Mouse (Mus musculus) embryonic facial prominence, embryonic 14.5 days (tissue): Measurements from ENCODE around the gene Pfkfb3. TPM values are rescaled to one million over a fixed set of nuclear protein-coding genes. Genes with fewer than 3 reads are reported as not detected.
A peak's percentile ranks its signal among the peaks of the same experiment; 100 is the strongest.

Experiments
- ATAC-seq: fragments of 200-750 bp; cut with Nextera tagmentation; 2 replicates; pipeline ENCODE4 v1.8.0; 2017; ENCODE audit warnings: low read depth, moderate number of reproducible peaks, moderate TSS enrichment
- DNase-seq: peaks from one replicate; pipeline ENCODE4 v3.0.0-alpha.2; 2015; ENCODE audit warnings: low spot score
- H3K27ac ChIP-seq: fragments of 300-500 bp; sonication (generic); replicated peaks from 2 replicates; pipeline ENCODE4 v1.5.1; 2014; ENCODE audit warnings: low read depth, mild to moderate bottlenecking, low read length, moderate library complexity
- H3K27me3 ChIP-seq: fragments of 300-500 bp; sonication (generic); replicated peaks from 2 replicates; pipeline ENCODE4 v1.6.1; 2014; ENCODE audit warnings: low read length; ENCODE audit not compliant: control insufficient read depth, insufficient read depth
- H3K36me3 ChIP-seq: fragments of 300-500 bp; sonication (generic); 2 replicates; pipeline ENCODE4 v1.6.1; 2014; ENCODE audit warnings: low read length, mixed read lengths; ENCODE audit not compliant: control insufficient read depth, insufficient read depth
- H3K4me1 ChIP-seq: fragments of 300-500 bp; sonication (generic); 2 replicates; pipeline ENCODE4 v1.6.1; 2014; ENCODE audit warnings: antibody characterized with exemption, low read length; ENCODE audit not compliant: control insufficient read depth, insufficient read depth
- H3K4me2 ChIP-seq: fragments of 300-500 bp; sonication (generic); 2 replicates; pipeline ENCODE4 v1.6.1; 2014; ENCODE audit warnings: low read depth, mild to moderate bottlenecking, low read length, moderate library complexity, mixed read lengths
- H3K4me3 ChIP-seq: fragments of 300-500 bp; sonication (generic); 2 replicates; pipeline ENCODE4 v1.5.1; 2014; ENCODE audit warnings: low read depth, mild to moderate bottlenecking, low read length
- H3K9ac ChIP-seq: fragments of 300-500 bp; sonication (generic); 2 replicates; pipeline ENCODE4 v1.6.1; 2014; ENCODE audit warnings: low read depth, mild to moderate bottlenecking, low read length, moderate library complexity, mixed read lengths
- H3K9me3 ChIP-seq: fragments of 300-500 bp; sonication (generic); 2 replicates; pipeline ENCODE4 v1.6.1; 2016; ENCODE audit warnings: low read length; ENCODE audit not compliant: control insufficient read depth
- WGBS: fragments of 180-500 bp; shearing (Covaris S2); extraction: QIAGEN DNeasy Blood & Tissue Kit; methylation state at CpG from one replicate; pipeline ENCODE4 v1.1.7; 2014; 5-methylcytosine and 5-hydroxymethylcytosine counted together
- polyA plus RNA-seq: library from polyadenylated mRNA; unstranded; fragments of >200 nt; fragmentation: Nextera tagmentation; extraction: Ambion mirVana; gene quantifications from 2 replicates; pipeline ENCODE4 v1.2.1, GENCODE M21; 2014

Gene Pfkfb3
- polyA plus RNA-seq, 1 experiment from 2014 or later: 9.2 TPM

DNA sequence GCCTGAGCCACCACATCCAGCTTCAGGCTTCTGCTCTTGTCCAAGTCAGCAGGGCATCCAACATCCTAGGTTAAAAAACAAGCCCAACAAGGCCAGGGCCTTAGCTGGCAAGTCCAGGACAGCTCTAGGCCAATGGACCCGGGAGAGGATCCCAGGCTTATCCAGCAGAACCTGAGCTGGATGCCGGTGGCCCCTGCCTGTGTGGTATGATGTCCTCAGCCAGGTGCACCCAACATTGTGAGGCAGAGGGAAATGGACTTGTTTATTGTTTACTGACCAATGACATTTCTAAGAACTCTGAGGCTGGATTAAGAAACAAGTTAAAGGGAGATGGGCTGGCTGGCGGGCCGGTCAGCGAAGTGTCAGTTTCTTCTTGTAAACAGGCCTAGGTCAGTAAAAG lies 27.8 kb downstream of the Pfkfb3 start:
- Histone ChIP-seq H3K27ac (no peak overlapping the region), H3K27me3 (no peaks in the 10 kb centered on the region), H3K4me1 (no peaks in the 10 kb centered on the region), H3K4me2 (no peak overlapping the region), H3K9ac (no peak overlapping the region), H3K36me3 (no peaks in the 10 kb centered on the region), H3K4me3 (no peak overlapping the region), H3K9me3 (no peaks in the 10 kb centered on the region)
- WGBS: 80% methylated on average over 5 of the region's 5 CpGs
- ATAC-seq (no peak), DNase-seq (no peak)

DNA sequence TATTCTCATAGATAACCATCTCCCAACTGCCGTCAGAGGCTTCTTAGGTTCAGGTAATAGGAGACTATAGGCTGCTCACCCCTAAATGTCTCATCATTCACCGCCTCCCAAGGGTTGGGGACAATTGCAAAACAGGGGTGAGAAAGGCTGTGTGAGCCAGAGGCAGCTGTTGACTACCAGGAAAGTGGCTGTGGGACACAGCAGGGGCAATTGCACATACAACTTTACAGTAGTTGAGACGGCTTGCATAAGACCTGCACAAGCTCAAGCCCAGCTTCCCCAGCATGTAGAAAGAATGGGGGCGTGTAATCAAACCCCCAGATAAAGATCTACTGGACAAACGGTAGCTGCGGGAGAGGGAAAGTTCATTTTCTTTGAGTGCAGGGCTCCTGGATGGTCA lies 29.1 kb downstream of the Pfkfb3 start:
- H3K4me1 ChIP-seq: no peaks in the 10 kb centered on the region
- no peak for ATAC-seq
- no peak overlapping the region for H3K4me2 ChIP-seq
- DNase-seq: no peak
- H3K36me3 ChIP-seq: no peaks in the 10 kb centered on the region
- H3K9me3 ChIP-seq: no peaks in the 10 kb centered on the region
- no peak overlapping the region for H3K4me3 ChIP-seq
- WGBS: 79% methylated on average over 6 of the region's 6 CpGs
- H3K9ac ChIP-seq: no peak overlapping the region
- H3K27me3 ChIP-seq: no peaks in the 10 kb centered on the region
- H3K27ac ChIP-seq: no peak overlapping the region

GRCm38 (mm10) chr2:11521758-11522157 lies 32.1 kb downstream of the Pfkfb3 start:
- H3K4me3 ChIP-seq: no peak overlapping the region
- H3K9ac ChIP-seq: no peak overlapping the region
- no peaks in the 10 kb centered on the region for H3K4me1 ChIP-seq
- ATAC-seq (no peak), DNase-seq (no peak)
- no peaks in the 10 kb centered on the region for H3K27me3 ChIP-seq
- H3K27ac ChIP-seq: no peak overlapping the region
- no peak overlapping the region for H3K4me2 ChIP-seq
- WGBS: 94% methylated on average over 7 of the region's 7 CpGs
- H3K36me3 ChIP-seq: no peaks in the 10 kb centered on the region
- no peaks in the 10 kb centered on the region for H3K9me3 ChIP-seq

DNA sequence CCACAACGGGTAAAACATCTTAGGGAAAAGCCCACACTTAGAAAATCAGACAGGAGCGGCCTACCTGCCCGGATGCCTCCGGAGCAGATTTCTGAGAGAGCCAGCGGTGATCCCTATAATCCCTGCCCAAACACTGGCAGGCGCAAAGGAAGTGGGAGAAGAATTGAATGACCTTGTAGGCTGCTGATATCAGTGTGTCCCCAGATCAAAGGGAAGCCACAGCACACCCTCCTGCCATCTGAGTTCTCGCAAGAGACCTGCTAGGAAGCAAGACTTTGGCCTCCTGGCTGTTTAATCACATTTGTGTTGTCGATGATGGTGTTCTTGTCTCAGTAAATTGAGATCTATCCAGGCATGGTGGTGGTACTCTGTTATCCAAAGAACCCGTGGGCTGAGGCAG lies 33.1 kb downstream of the Pfkfb3 start:
- H3K4me2 ChIP-seq: no peak overlapping the region
- no peak overlapping the region for H3K27ac ChIP-seq
- H3K9me3 ChIP-seq: no peaks in the 10 kb centered on the region
- no peak for DNase-seq
- H3K4me3 ChIP-seq: no peak overlapping the region
- H3K36me3 ChIP-seq: no peaks in the 10 kb centered on the region
- no peak for ATAC-seq
- H3K9ac ChIP-seq: no peak overlapping the region
- H3K4me1 ChIP-seq: no peaks in the 10 kb centered on the region
- H3K27me3 ChIP-seq: no peaks in the 10 kb centered on the region
- 83% methylated on average over 9 of the region's 9 CpGs for whole genome bisulfite sequencing

DNA sequence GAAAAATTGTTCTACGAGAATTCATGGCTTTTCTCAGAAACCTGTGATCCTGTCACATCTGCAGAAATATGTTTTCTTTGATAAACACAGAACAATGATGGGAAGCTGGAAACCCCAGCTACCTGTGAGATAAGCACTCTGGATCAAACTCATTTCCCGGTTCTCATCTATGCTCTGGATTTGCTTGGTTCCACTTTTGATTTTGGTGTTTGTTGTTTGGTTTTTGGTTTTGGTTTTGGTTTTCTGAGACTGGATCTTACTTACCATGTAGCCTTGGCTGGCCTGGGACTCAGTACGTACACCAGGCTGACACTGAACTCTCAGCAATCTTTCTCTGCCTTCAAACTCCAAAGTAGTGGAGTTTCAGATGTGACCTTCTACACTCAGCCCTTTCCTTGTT lies 38.0 kb downstream of the Pfkfb3 start:
- no peak overlapping the region for H3K27ac ChIP-seq
- no peak overlapping the region for H3K4me3 ChIP-seq
- H3K9me3 ChIP-seq: no peaks in the 10 kb centered on the region
- no peak for DNase-seq
- WGBS: 82% methylated on average over 3 of the region's 3 CpGs
- no peak overlapping the region for H3K4me2 ChIP-seq
- no peak overlapping the region for H3K9ac ChIP-seq
- no peaks in the 10 kb centered on the region for H3K36me3 ChIP-seq
- no peaks in the 10 kb centered on the region for H3K4me1 ChIP-seq
- no peaks in the 10 kb centered on the region for H3K27me3 ChIP-seq
- no peak for ATAC-seq

DNA sequence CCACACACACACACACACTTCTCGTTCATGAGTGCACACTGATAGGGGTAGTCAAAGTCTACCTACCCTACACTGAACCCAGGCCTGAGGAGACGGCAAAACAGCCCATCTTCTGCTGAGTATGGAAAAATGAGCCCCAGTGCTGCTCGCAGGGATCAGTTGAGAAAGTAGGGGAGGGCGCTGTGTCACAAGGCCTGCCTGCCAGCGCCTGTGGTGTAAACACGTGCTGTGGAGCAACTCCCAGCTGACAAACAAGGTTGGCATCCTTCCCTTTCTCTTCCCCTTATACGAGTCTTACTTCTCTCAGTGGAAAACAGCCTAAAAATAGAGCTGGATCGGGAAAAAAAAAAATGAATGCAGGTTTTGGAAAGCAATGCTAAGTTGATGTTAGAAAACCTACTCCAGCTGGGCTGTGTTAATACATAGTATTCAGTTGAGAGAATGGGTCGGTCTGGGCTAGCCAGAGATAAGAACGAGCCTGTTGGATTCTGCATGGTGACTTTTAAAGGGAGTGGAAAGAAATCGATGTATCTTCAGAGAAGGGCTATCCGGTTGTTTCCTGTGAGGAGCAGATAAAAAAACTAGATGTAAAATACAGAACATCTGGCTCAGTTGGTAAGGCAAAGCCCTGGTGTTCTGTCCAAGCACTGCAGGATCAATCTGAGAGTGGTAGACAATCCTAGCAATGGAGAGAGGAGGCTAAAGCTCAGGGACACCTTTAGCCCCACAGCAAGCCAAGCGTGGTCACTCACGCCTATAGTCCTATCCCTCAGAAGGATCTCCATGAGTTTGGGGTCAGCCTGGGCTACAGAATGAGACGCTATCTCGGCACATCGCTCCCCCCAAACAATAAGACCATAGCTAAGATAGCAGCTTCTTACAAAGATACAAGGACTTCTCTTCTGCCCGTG lies 40.6 kb downstream of the Pfkfb3 start:
- 0 out of 2 replicates have a peak, but pooled peaks have one; percentile 50 for ATAC-seq
- Histone ChIP-seq H3K4me3 (no peak overlapping the region), H3K36me3 (no peaks in the 10 kb centered on the region), H3K27ac (no peak overlapping the region), H3K9ac (no peak overlapping the region), H3K27me3 (no peaks in the 10 kb centered on the region), H3K4me1 (no peaks in the 10 kb centered on the region), H3K4me2 (no peak overlapping the region), H3K9me3 (no peaks in the 10 kb centered on the region)
- 57% methylated on average over 18 of the region's 18 CpGs for WGBS
- peak; percentile 82 for DNase-seq

GRCm38 (mm10) chr2:11512127-11512526 lies 41.8 kb downstream of the Pfkfb3 start:
- H3K4me1 ChIP-seq: no peaks in the 10 kb centered on the region
- H3K4me3 ChIP-seq: no peak overlapping the region
- H3K27me3 ChIP-seq: no peaks in the 10 kb centered on the region
- H3K36me3 ChIP-seq: no peaks in the 10 kb centered on the region
- no peak overlapping the region for H3K27ac ChIP-seq
- WGBS: 91% methylated on average over 1 of the region's 1 CpGs
- no peak for ATAC-seq
- H3K9ac ChIP-seq: no peak overlapping the region
- no peak for DNase-seq
- H3K9me3 ChIP-seq: no peaks in the 10 kb centered on the region
- no peak overlapping the region for H3K4me2 ChIP-seq

- DNase-seq (no peak), ATAC-seq (no peak)
- Histone ChIP-seq H3K4me2 (peak overlapping the region; percentile 85), H3K9me3 (no peaks in the 10 kb centered on the region), H3K4me1 (peaks cover 13% of the 10 kb centered on the region), H3K36me3 (no peaks in the 10 kb centered on the region), H3K4me3 (peak overlapping the region; percentile 69), H3K27me3 (0 out of 2 replicates have a peak, but pooled peaks cover 6% of the 10 kb centered on the region), H3K9ac (peak overlapping the region; percentile 77), H3K27ac (peak overlapping the region; percentile 94)
- 18% methylated on average over 7 of the region's 7 CpGs for WGBS
Observed at GRCm38 (mm10) chr2:11503736-11504135, 50.1 kb downstream of the Pfkfb3 start.
